Comparison of ENCODE assay signal across 8 mouse cellular contexts in the genomic region with DNA sequence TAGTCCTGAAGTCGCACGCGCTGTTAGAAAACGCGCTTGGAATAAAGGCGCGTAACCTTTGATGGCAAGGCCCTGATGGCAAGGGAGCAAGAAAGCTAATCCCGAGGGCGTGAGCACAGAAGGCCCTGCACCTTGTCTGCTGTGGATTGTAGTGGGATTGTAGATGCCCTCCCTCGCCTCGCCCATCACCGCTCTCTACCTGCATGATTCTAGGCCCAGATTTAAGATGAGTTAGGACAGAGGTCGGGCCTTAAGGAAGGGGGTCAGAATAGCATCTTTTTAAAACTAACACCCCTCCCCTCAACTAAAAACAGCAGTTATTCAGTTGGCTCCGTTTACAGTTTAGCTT. TPM values are rescaled to one million over a fixed set of nuclear protein-coding genes. Genes with fewer than 3 reads are reported as not detected.
DNase-seq lines count a peak whose midpoint lies in the region; ATAC-seq and TF ChIP-seq lines count a peak whose summit lies in the region.

No protein-coding gene starts in this region.

- in situ Hi-C loops in ES-E14 (cut with MboI; ENCODE audit: low sequenced_read_pairs in 2 of 2, unreplicated experiment in 2 of 2) = no loop called here

- no peaks in the 10 kb centered on the region for H3K27me3 ChIP-seq in heart, embryonic 12.5 days (replicated peaks)
- H3K27me3 ChIP-seq in forebrain, postnatal 0 days (ENCODE audit: insufficient read depth, low read length) = no peaks in the 10 kb centered on the region

- peaks cover 42% of the 10 kb centered on the region for H3K4me1 ChIP-seq in heart, embryonic 12.5 days (replicated peaks)
- peaks cover 0 to 5% of the 10 kb centered on the region in 2 experiments; a peak in 2 of 4 replicates for H3K4me1 ChIP-seq in ES-E14 (ENCODE audit: control insufficient read depth in 2 of 2, insufficient read depth in 2 of 2, low read length in 2 of 2, poor library complexity in 1 of 2)
- peaks cover 13% of the 10 kb centered on the region for H3K4me1 ChIP-seq in forebrain, postnatal 0 days (ENCODE audit: insufficient read depth)

- H3K36me3 ChIP-seq in heart, embryonic 12.5 days = peaks cover 15% of the 10 kb centered on the region
- no peaks in the 10 kb centered on the region for H3K36me3 ChIP-seq in ES-E14 (ENCODE audit: control insufficient read depth, insufficient read depth, low read length, poor library complexity, severe bottlenecking)
- peaks cover 5% of the 10 kb centered on the region; the same call in 1 of the 2 replicates for H3K36me3 ChIP-seq in forebrain, postnatal 0 days (ENCODE audit: insufficient read depth)

- intact Hi-C loops in heart, postnatal 25 days (cut with DNase I) = loop anchor here (10.0 kb wide), 1 partner anchor 256 kb away; no protein-coding TSS in a partner anchor
- intact Hi-C loops in left cerebral cortex, postnatal 36 days (cut with DNase I) = no loop called here

- H3K9me3 ChIP-seq in heart, embryonic 12.5 days (replicated peaks) = no peaks in the 10 kb centered on the region
- no peaks in the 10 kb centered on the region for H3K9me3 ChIP-seq in ES-E14 (ENCODE audit: control insufficient read depth, insufficient read depth, low read depth, low read length)
- H3K9me3 ChIP-seq in forebrain, postnatal 0 days (ENCODE audit: low read length) = no peaks in the 10 kb centered on the region

- no peak for TF ChIP-seq CTCF in forebrain, postnatal 0 days (IDR thresholded peaks at IDR 0.05; ENCODE audit: low read depth)

- DNase-seq in heart, postnatal 25 days (ENCODE audit: low spot score) = no peak
- DNase-seq in ES-E14 (ENCODE audit: low read depth, low spot score) (no peak), MN1 (ENCODE audit: low spot score) (no peak)
- no peak for DNase-seq in forebrain, postnatal 0 days
- DNase-seq in frontal cortex, postnatal 25 days (ENCODE audit: low spot score in 2 of 2) = no peak
- no peak for DNase-seq in left cerebral cortex, postnatal 36 days (ENCODE audit: low spot score in 2 of 2)

- H3K9ac ChIP-seq in heart, embryonic 12.5 days = peak overlapping the region; percentile 96
- H3K9ac ChIP-seq in ES-E14 (ENCODE audit: insufficient read depth, low read depth, low read length, poor library complexity, severe bottlenecking) = peak overlapping the region; percentile 76
- H3K9ac ChIP-seq in forebrain, postnatal 0 days = peak overlapping the region; percentile 85

- peak overlapping the region; percentile 97 for H3K4me3 ChIP-seq in heart, embryonic 12.5 days
- H3K4me3 ChIP-seq in ES-E14 (ENCODE audit: insufficient read depth in 1 of 2, low read depth in 1 of 2, low read length in 2 of 2, poor library complexity in 1 of 2, severe bottlenecking in 1 of 2) = peak overlapping the region; percentile 80 to 97
- H3K4me3 ChIP-seq in forebrain, postnatal 0 days (ENCODE audit: low read depth, low read length) = peak overlapping the region; percentile 95

- peak overlapping the region; percentile 91 for H3K27ac ChIP-seq in heart, embryonic 12.5 days (ENCODE audit: poor library complexity, severe bottlenecking)
- no peak overlapping the region for H3K27ac ChIP-seq in ES-E14 (ENCODE audit: insufficient read depth, low read depth, low read length, poor library complexity, severe bottlenecking)
- H3K27ac ChIP-seq in forebrain, postnatal 0 days (ENCODE audit: low read depth, low read length) = peak overlapping the region; percentile 93

- H3K4me2 ChIP-seq in heart, embryonic 12.5 days = peak overlapping the region; percentile 77
- peak overlapping the region; percentile 68 for H3K4me2 ChIP-seq in forebrain, postnatal 0 days (ENCODE audit: low read depth)

- WGBS in heart, embryonic 12.5 days = 2% methylated on average over 14 of the region's 14 CpGs
- whole genome bisulfite sequencing in forebrain, postnatal 0 days = under 1% methylated on average over 14 of the region's 14 CpGs

- peak; percentile 18 for ATAC-seq in heart, embryonic 12.5 days (ENCODE audit: insufficient number of reproducible peaks, low FRiP score)
- no peak; the same call in 1 of the 2 replicates for ATAC-seq in forebrain, postnatal 0 days
- ATAC-seq in megakaryocyte progenitor cell, adult 5-6 weeks (replicated peaks; ENCODE audit: poor library complexity) = peak; percentile 51

TF ChIP-seq in ES-E14, 5 proteins besides CTCF, POLR2A, EP300 and RAD21:
- TF ChIP-seq ZNF384 (IDR thresholded peaks at IDR 0.05; ENCODE audit: low read depth, low read length) (no peak), HCFC1 (IDR thresholded peaks at IDR 0.05; ENCODE audit: borderline replicate concordance, insufficient read depth, low read length) (no peak), CHD2 (IDR thresholded peaks at IDR 0.05; ENCODE audit: low read depth, low read length) (no peak), MAFK (IDR thresholded peaks at IDR 0.05; ENCODE audit: insufficient read depth, low read depth, low read length) (no peak), ZC3H11A (IDR thresholded peaks at IDR 0.05; ENCODE audit: borderline replicate concordance, low read depth, low read length) (no peak)

RNA-seq across cellular contexts. Expression of gene Ipo9, which starts 0.3 kb away (rescaled TPM):
- 106 and 107 TPM in 2 replicates for polyA plus RNA-seq in heart, embryonic 12.5 days (2016; fragmentation: Nextera tagmentation; extraction: Ambion mirVana)
- total RNA-seq in heart, postnatal 25 days (2021) = 10 to 100 TPM; 32.2 to 36.0 TPM
- 71.1 and 86.8 TPM in 2 replicates for total RNA-seq in ES-E14 (2012; rRNA removed)
- total RNA-seq in forebrain, postnatal 0 days (2014; rRNA removed) = 85.2 and 95.0 TPM in 2 replicates
- 53.1 and 76.6 TPM in 2 replicates for polyA plus RNA-seq in forebrain, postnatal 0 days (2015; fragmentation: Nextera tagmentation; extraction: Ambion mirVana)
- total RNA-seq in megakaryocyte progenitor cell, adult 5-6 weeks (2015) = 35.9 and 47.0 TPM in 2 replicates
- total RNA-seq in megakaryocyte progenitor cell, adult 5-6 weeks (2017) = 33.8 and 39.9 TPM in 2 replicates
- 100 to 1,000 TPM; 167 to 173 TPM for total RNA-seq in left cerebral cortex, postnatal 36 days (2021)

RNA-seq across cellular contexts. Expression of gene Shisa4, which starts 55.6 kb away (rescaled TPM):
- polyA plus RNA-seq in heart, embryonic 12.5 days (2016; fragmentation: Nextera tagmentation; extraction: Ambion mirVana) = 32.4 and 33.3 TPM in 2 replicates
- 1 to 10 TPM; 3.1 to 3.4 TPM for total RNA-seq in heart, postnatal 25 days (2021)
- 9.5 and 15.7 TPM in 2 replicates for total RNA-seq in ES-E14 (2012; rRNA removed)
- 80.9 and 98.2 TPM in 2 replicates for total RNA-seq in forebrain, postnatal 0 days (2014; rRNA removed)
- polyA plus RNA-seq in forebrain, postnatal 0 days (2015; fragmentation: Nextera tagmentation; extraction: Ambion mirVana) = 97.6 and 120 TPM in 2 replicates
- not detected in 2 replicates for total RNA-seq in megakaryocyte progenitor cell, adult 5-6 weeks (2015)
- not detected in 2 replicates for total RNA-seq in megakaryocyte progenitor cell, adult 5-6 weeks (2017)
- total RNA-seq in left cerebral cortex, postnatal 36 days (2021) = 100 to 1,000 TPM; 170 to 221 TPM
